Mouse (Mus musculus): ENCODE measurements around the gene Tdp2. TPM values are rescaled to one million over a fixed set of nuclear protein-coding genes. Genes with fewer than 3 reads are reported as not detected.

The Tdp2 gene
- total and polyA plus RNA-seq, 3 experiments: 33.1 to 45.3 TPM; not detected in 1

DNA sequence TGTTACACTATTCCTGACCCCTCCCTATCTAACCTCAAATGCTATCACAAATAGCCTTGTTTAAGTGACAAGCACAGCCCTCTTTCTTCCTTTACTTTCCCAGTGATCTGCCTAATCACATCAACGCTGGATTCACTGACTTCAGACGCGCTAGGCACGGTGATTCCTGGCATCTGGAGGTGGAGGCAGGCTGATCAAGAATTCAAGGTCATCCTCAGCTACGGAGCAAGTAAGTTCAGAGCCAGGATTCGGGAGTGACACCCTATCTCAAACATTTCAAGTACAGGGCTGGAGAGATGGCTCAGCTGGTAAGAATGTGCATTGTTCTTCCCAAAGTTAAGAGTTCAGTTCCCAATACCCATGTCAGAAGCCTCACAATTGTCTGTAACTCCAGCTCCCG, 5.4 kb upstream of the Tdp2 start:
- Histone ChIP-seq H3K27me3 (ENCODE audit: control insufficient read depth in 1 of 2, insufficient read depth in 2 of 2, low read length in 2 of 2) (no peaks in the 10 kb centered on the region), H3K4me3 (ENCODE audit: control insufficient read depth in 1 of 2, insufficient read depth in 1 of 2, low read depth in 2 of 2, low read length in 2 of 2) (no peak overlapping the region), H3K9me3 (replicated peaks; ENCODE audit: insufficient read depth, low read length) (no peaks in the 10 kb centered on the region), H3K4me1 (ENCODE audit: control insufficient read depth in 1 of 2, insufficient read depth in 2 of 2, low read length in 2 of 2) (no peaks in the 10 kb centered on the region), H3K79me2 (ENCODE audit: control insufficient read depth, insufficient read depth, low read length, poor library complexity) (peaks cover 9% of the 10 kb centered on the region), H3K36me3 (ENCODE audit: control insufficient read depth in 1 of 2, insufficient read depth in 2 of 2, low read length in 2 of 2) (peaks cover 0 to 4% of the 10 kb centered on the region in 2 experiments; a peak in 1 of 4 replicates), H3K27ac (ENCODE audit: control insufficient read depth, low read depth, low read length) (no peak overlapping the region), H3K9ac (ENCODE audit: control insufficient read depth, low read depth, low read length, poor library complexity, severe bottlenecking) (no peak overlapping the region)
- DNase-seq (ENCODE audit: low read depth, low spot score): no peak
- no peak for TF ChIP-seq USF1 (IDR thresholded peaks at IDR 0.05; ENCODE audit: low read depth, low read length)
- TF ChIP-seq ZKSCAN1 (IDR thresholded peaks at IDR 0.05; ENCODE audit: low read depth, low read length): no peak
- no peak for TF ChIP-seq NRF1 (IDR thresholded peaks at IDR 0.05; ENCODE audit: insufficient read depth, low read depth, low read length, poor library complexity, severe bottlenecking)
- no peak for TF ChIP-seq MAZ (IDR thresholded peaks at IDR 0.05; ENCODE audit: low read depth, low read length)
- TF ChIP-seq SIN3A (IDR thresholded peaks at IDR 0.05; ENCODE audit: low read length): no peak
- TF ChIP-seq BHLHE40 (IDR thresholded peaks at IDR 0.05; ENCODE audit: borderline replicate concordance, low read depth, low read length): no peak
- TF ChIP-seq ZMIZ1 (IDR thresholded peaks at IDR 0.05; ENCODE audit: low read depth, low read length): no peak

DNA sequence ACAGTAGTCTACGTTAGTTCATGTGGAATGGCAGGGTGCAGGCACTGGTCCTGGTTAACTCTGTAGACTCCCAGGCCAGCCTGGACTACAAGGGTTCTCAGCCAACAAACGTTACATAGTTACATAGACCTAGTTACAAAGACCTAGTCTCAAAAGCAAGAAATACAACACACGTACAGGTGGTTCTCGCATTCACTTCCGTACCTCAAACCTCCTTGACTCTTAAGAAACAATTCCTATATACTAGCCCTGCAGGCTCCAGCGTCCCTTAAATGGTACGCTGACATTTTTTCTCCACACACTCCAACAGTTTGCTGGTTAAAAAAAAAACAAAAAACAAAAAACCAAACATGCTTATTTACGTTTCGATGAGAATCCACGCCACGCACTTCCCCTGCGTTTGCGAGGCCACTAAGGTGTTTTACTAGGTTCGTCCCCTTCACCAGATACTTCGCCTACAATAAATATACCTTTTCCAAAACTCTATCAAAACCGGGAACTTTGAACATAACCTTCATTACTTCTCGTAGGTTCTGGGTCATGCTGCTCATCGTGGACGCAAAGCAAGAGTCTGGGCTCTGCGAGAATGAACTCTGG, 625 bp upstream of the Tdp2 start:
- peaks cover 3 to 19% of the 10 kb centered on the region in 2 experiments for H3K36me3 ChIP-seq (ENCODE audit: control insufficient read depth in 1 of 2, insufficient read depth in 2 of 2, low read length in 2 of 2)
- peak overlapping the region; percentile 79 for H3K27ac ChIP-seq (ENCODE audit: control insufficient read depth, low read depth, low read length)
- no peaks in the 10 kb centered on the region; a peak in 3 of 4 replicates for H3K4me1 ChIP-seq (ENCODE audit: control insufficient read depth in 1 of 2, insufficient read depth in 2 of 2, low read length in 2 of 2)
- peaks cover 44% of the 10 kb centered on the region for H3K79me2 ChIP-seq (ENCODE audit: control insufficient read depth, insufficient read depth, low read length, poor library complexity)
- no peaks in the 10 kb centered on the region for H3K27me3 ChIP-seq (ENCODE audit: control insufficient read depth in 1 of 2, insufficient read depth in 2 of 2, low read length in 2 of 2)
- H3K4me3 ChIP-seq (ENCODE audit: control insufficient read depth in 1 of 2, insufficient read depth in 1 of 2, low read depth in 2 of 2, low read length in 2 of 2): peak overlapping the region; percentile 67 to 89
- peak; percentile 65 for DNase-seq (ENCODE audit: low read depth, low spot score)
- H3K9ac ChIP-seq (ENCODE audit: control insufficient read depth, low read depth, low read length, poor library complexity, severe bottlenecking): peak overlapping the region; percentile 92
- H3K9me3 ChIP-seq (replicated peaks; ENCODE audit: insufficient read depth, low read length): no peaks in the 10 kb centered on the region
- TF ChIP-seq GATA1 (IDR thresholded peaks at IDR 0.05; ENCODE audit: low read depth, low read length): no peak
- no peak for TF ChIP-seq MEF2A (IDR thresholded peaks at IDR 0.05; ENCODE audit: extremely low read depth, insufficient replicate concordance, low read depth, low read length, poor library complexity, severe bottlenecking)
- TF ChIP-seq ZC3H11A (IDR thresholded peaks at IDR 0.05; ENCODE audit: low read depth, low read length): no peak
- no peak for TF ChIP-seq SMC3 (IDR thresholded peaks at IDR 0.05; ENCODE audit: low read depth, low read length)
- no peak for TF ChIP-seq NRF1 (IDR thresholded peaks at IDR 0.05; ENCODE audit: insufficient read depth, low read depth, low read length, poor library complexity, severe bottlenecking)
- TF ChIP-seq MAX (IDR thresholded peaks at IDR 0.05; ENCODE audit: low read length): no peak
- no peak for TF ChIP-seq ZMIZ1 (IDR thresholded peaks at IDR 0.05; ENCODE audit: low read depth, low read length)
- TF ChIP-seq CHD2 (IDR thresholded peaks at IDR 0.05; ENCODE audit: low read length): no peak
- no peak for TF ChIP-seq EP300 (IDR thresholded peaks at IDR 0.05; ENCODE audit: low read depth in 1 of 2, low read length in 2 of 2)
- TF ChIP-seq BHLHE40 (IDR thresholded peaks at IDR 0.05; ENCODE audit: borderline replicate concordance, low read depth, low read length): no peak
- TF ChIP-seq RAD21 (IDR thresholded peaks at IDR 0.05; ENCODE audit: low read depth, low read length): no peak
- TF ChIP-seq POLR2AphosphoS2 (IDR thresholded peaks at IDR 0.05; ENCODE audit: low read length): no peak
- no peak for TF ChIP-seq UBTF (IDR thresholded peaks at IDR 0.05; ENCODE audit: borderline replicate concordance, insufficient read depth, low read depth, low read length)
- TF ChIP-seq TCF12 (IDR thresholded peaks at IDR 0.05; ENCODE audit: low read depth, low read length): no peak
- no peak for TF ChIP-seq MAZ (IDR thresholded peaks at IDR 0.05; ENCODE audit: low read depth, low read length)
- TF ChIP-seq CTCF (IDR thresholded peaks at IDR 0.05 in 2 of 3, conservative IDR thresholded peaks at IDR 0.05 in 1 of 3; ENCODE audit: control insufficient read depth in 1 of 3, insufficient read depth in 1 of 3, low read depth in 2 of 3, low read length in 3 of 3, poor library complexity in 1 of 3, severe bottlenecking in 1 of 3): no peak
- TF ChIP-seq GABPA (IDR thresholded peaks at IDR 0.05; ENCODE audit: low read depth, low read length): no peak
- no peak for TF ChIP-seq KAT2A (conservative IDR thresholded peaks at IDR 0.05; ENCODE audit: low read depth, low read length)
- TF ChIP-seq ZNF384 (IDR thresholded peaks at IDR 0.05; ENCODE audit: low read depth, low read length): peak; percentile 56
- TF ChIP-seq E2F4 (IDR thresholded peaks at IDR 0.05; ENCODE audit: borderline replicate concordance, low read depth, low read length): no peak
- peak; percentile 72; the same call in 1 of the 2 replicates for TF ChIP-seq CHD1 (IDR thresholded peaks at IDR 0.05; ENCODE audit: low read depth, low read length)
- TF ChIP-seq ELF1 (IDR thresholded peaks at IDR 0.05; ENCODE audit: low read depth, low read length): no peak
- no peak for TF ChIP-seq TBP (IDR thresholded peaks at IDR 0.05; ENCODE audit: low read depth, low read length)
- no peak for TF ChIP-seq JUND (IDR thresholded peaks at IDR 0.05; ENCODE audit: low read depth, low read length)
- no peak for TF ChIP-seq POLR2A (IDR thresholded peaks at IDR 0.05; ENCODE audit: control insufficient read depth in 1 of 2, insufficient read depth in 1 of 2, low read depth in 1 of 2, low read length in 2 of 2, poor library complexity in 1 of 2)
- TF ChIP-seq MYC (IDR thresholded peaks at IDR 0.05; ENCODE audit: low read depth, low read length): peak; percentile 46
- TF ChIP-seq RCOR1 (IDR thresholded peaks at IDR 0.05; ENCODE audit: low read depth, low read length): no peak
- peak; percentile 52; the same call in 1 of the 2 replicates for TF ChIP-seq SIN3A (IDR thresholded peaks at IDR 0.05; ENCODE audit: low read length)
- no peak for TF ChIP-seq USF1 (IDR thresholded peaks at IDR 0.05; ENCODE audit: low read depth, low read length)
